Mouse (Mus musculus) intestine, embryonic 15.5 days (tissue): ENCODE results near the gene Sorbs2. TPM values are rescaled to one million over a fixed set of nuclear protein-coding genes. Genes with fewer than 3 reads are reported as not detected.

Experiments
- ATAC-seq: fragments of 200-750 bp; cut with Nextera tagmentation; 2 replicates; pipeline ENCODE4 v1.8.0; 2017; ENCODE audit warnings: moderate TSS enrichment, moderate library complexity
- H3K27ac ChIP-seq: fragments of 300-500 bp; sonication (generic); 2 replicates; pipeline ENCODE4 v1.5.1; 2015; ENCODE audit warnings: mild to moderate bottlenecking, inconsistent platforms
- H3K27me3 ChIP-seq: fragments of 300-500 bp; sonication (generic); replicated peaks from 2 replicates; pipeline ENCODE4 v1.6.1; 2015; ENCODE audit warnings: inconsistent platforms
- H3K36me3 ChIP-seq: fragments of 300-500 bp; sonication (generic); 2 replicates; pipeline ENCODE4 v1.6.1; 2015; ENCODE audit warnings: inconsistent platforms
- H3K4me1 ChIP-seq: fragments of 300-500 bp; sonication (generic); replicated peaks from 2 replicates; pipeline ENCODE4 v1.6.1; 2015; ENCODE audit warnings: inconsistent platforms
- H3K4me2 ChIP-seq: fragments of 300-500 bp; sonication (generic); replicated peaks from 2 replicates; pipeline ENCODE4 v1.6.1; 2015; ENCODE audit warnings: mild to moderate bottlenecking, inconsistent platforms
- H3K4me3 ChIP-seq: fragments of 300-500 bp; sonication (generic); replicated peaks from 2 replicates; pipeline ENCODE4 v1.5.1; 2015; ENCODE audit warnings: inconsistent platforms
- H3K9ac ChIP-seq: fragments of 300-500 bp; sonication (generic); 2 replicates; pipeline ENCODE4 v1.6.1; 2015; ENCODE audit warnings: inconsistent platforms
- H3K9me3 ChIP-seq: fragments of 300-500 bp; sonication (generic); 2 replicates; pipeline ENCODE4 v1.6.1; 2016; ENCODE audit warnings: inconsistent platforms
- WGBS: fragments of 180-500 bp; shearing (Covaris S2); methylation state at CpG from one replicate; pipeline ENCODE4 v1.1.7; 2015; 5-methylcytosine and 5-hydroxymethylcytosine counted together
- polyA plus RNA-seq: library from polyadenylated mRNA; unstranded; fragments of >200 nt; fragmentation: Nextera tagmentation; extraction: Ambion mirVana; gene quantifications from 2 replicates; pipeline ENCODE4 v1.2.1, GENCODE M21; 2015

Gene Sorbs2
- polyA plus RNA-seq = 25.3 and 25.8 TPM in 2 replicates

DNA sequence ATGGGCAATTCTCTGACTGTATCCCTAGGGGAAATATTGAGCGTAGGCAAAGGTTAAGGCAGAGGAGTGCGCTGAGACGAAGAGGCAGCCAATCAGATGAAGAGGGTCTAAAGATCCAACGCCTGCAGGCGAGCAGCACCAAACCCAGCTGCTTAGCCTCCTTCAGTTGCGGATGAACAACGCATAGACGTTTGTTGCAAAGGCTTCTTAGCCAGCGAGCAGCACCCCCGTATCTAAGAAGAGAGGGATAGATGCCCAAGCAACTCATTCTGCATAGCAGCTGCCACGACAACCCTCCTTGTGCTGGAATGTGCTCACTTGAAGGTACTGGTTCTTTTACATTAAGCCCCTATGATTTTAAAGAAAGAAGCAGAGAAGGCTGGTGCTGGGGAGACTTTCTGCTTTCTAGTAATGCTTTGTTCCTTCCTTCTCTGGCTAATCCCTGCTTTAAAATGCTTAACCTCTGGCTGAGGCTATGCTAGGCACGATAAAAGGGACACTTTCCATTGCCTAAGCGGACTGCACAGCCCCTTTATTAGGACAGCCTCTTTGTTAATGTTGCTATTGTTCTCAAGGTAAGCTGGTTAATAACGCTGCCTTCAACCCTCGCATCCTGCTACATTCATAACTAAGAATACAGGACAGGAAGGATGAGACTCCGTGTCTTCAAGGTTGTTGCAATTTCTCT is at the start of gene Sorbs2:
Gene Sorbs2, plus strand, starts transcription at position 155 of the 688 bp plus-strand sequence.
- Histone ChIP-seq H3K9me3 (no peaks in the 10 kb centered on the region), H3K4me2 (peak within 1 kb of the TSS; percentile 25; the same call in 1 of the 2 replicates), H3K4me1 (0 out of 2 replicates have a peak, but pooled peaks cover 3% of the 10 kb centered on the region), H3K36me3 (no peaks in the 10 kb centered on the region), H3K27me3 (no peaks in the 10 kb centered on the region), H3K27ac (no peak within 1 kb of the TSS), H3K4me3 (no peak within 1 kb of the TSS; the same call in 1 of the 2 replicates), H3K9ac (no peak within 1 kb of the TSS)
- no peak for ATAC-seq
- WGBS = 28% methylated on average over 16 of the region's 16 CpGs

DNA sequence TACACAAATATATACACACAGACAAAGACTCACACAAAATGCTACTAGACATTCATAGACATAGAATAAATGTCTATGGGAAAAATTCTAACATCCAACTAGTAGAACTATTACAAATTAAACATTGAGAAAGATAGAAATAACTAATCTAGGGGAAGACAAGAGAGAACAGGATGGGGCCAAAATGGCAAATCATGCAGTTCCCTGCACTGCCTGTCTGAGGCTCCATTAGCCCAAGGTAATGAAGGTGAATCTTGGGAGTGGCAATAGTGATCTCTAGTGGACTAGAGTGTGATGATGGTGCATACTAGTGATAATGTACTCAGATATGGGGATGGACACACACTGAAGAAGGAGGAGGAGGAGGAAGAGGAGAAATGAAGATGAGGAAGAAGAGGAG is 49.7 kb upstream of the Sorbs2 start:
- Histone ChIP-seq H3K27me3 (no peaks in the 10 kb centered on the region), H3K27ac (no peak overlapping the region), H3K9ac (no peak overlapping the region), H3K36me3 (no peaks in the 10 kb centered on the region), H3K4me3 (no peak overlapping the region), H3K9me3 (no peaks in the 10 kb centered on the region), H3K4me2 (no peak overlapping the region), H3K4me1 (no peaks in the 10 kb centered on the region)
- ATAC-seq = no peak

DNA sequence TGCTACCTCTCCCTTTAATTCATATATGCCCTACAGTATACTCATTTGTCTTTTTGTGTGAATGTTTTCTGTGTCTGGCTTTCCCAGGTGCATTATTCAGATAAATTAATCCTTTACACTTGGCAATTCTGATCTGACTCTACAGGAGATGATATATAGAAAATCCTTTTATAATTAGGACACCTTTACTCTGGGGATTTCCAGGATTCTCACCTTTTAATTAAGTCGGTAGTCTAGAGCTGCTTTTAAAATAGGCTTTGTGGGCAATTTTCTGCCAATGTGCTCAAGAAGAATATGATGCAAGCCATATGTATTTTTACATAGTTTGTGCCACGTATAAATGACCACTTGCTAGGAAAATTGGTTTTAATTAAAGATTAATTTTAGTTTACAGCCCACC is 38.6 kb upstream of the Sorbs2 start:
- no peak for ATAC-seq
- WGBS = 83% methylated on average over 2 of the region's 2 CpGs
- H3K36me3 ChIP-seq = no peaks in the 10 kb centered on the region
- no peak overlapping the region for H3K4me3 ChIP-seq
- no peaks in the 10 kb centered on the region for H3K4me1 ChIP-seq
- H3K9me3 ChIP-seq = no peaks in the 10 kb centered on the region
- no peak overlapping the region for H3K27ac ChIP-seq
- no peak overlapping the region for H3K4me2 ChIP-seq
- no peaks in the 10 kb centered on the region for H3K27me3 ChIP-seq
- no peak overlapping the region for H3K9ac ChIP-seq

DNA sequence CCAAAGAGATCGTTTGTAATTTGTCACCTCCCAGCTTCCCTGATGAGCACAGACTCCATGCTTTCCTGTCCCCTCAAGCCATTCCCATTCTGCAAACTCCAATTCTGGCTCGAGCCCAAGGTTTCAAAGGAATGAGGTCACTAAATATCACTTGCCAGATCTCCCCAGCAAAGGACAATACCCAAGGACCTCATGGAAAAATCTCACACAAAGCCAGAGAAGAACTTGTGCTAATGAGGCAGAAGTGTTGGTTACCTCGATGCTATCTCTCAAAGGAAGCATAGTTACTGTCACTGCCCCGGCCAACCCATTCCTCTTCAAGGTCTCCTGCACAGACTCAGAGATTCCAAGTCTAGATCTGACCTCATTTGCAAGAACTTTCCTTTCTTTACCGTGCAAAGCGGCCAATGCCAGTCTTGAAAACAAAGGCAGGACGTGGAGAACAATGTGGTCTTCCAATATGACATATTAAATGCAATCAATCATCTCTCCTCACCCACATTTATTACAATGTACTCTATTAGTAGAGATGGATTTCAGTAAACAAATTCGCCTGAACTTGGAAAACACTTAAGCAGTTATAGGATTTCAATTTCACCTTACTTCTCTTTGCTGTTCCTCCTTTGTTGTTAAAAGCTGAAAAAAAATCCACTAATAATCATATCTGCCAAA is 37.9 kb upstream of the Sorbs2 start:
- Histone ChIP-seq H3K4me2 (no peak overlapping the region), H3K9ac (no peak overlapping the region), H3K4me1 (no peaks in the 10 kb centered on the region), H3K27me3 (no peaks in the 10 kb centered on the region), H3K27ac (no peak overlapping the region), H3K36me3 (no peaks in the 10 kb centered on the region), H3K4me3 (no peak overlapping the region), H3K9me3 (no peaks in the 10 kb centered on the region)
- WGBS = 71% methylated on average over 8 of the region's 8 CpGs
- no peak for ATAC-seq

GRCm38 (mm10) chr8:45480886-45481285 is 26.7 kb upstream of the Sorbs2 start:
- Histone ChIP-seq H3K36me3 (no peaks in the 10 kb centered on the region), H3K9me3 (no peaks in the 10 kb centered on the region), H3K9ac (no peak overlapping the region), H3K27me3 (no peaks in the 10 kb centered on the region), H3K4me1 (no peaks in the 10 kb centered on the region), H3K27ac (no peak overlapping the region), H3K4me3 (no peak overlapping the region), H3K4me2 (no peak overlapping the region)
- ATAC-seq = no peak
- WGBS = 61% methylated on average over 4 of the region's 4 CpGs

DNA sequence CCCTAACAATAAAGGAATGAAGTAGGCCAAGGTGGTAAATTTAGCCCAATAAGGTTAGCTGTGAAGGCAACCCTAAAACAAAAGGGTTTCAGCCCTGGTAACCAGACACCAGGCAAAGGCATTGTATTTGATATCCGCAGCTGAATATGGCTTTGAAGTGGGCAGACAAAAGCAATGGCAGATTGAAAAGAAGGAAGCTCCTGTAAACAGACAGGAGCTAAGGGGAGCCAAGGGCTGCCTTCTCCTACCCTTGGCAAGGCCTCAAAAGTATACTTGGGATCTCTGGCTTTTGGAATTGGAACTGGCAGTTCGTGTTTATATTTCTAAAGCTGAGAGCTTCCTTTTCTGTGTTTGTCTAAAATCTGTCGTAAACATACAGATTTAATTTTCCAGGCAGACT is 21.3 kb upstream of the Sorbs2 start:
- no peaks in the 10 kb centered on the region for H3K9me3 ChIP-seq
- H3K4me1 ChIP-seq = no peaks in the 10 kb centered on the region
- H3K27me3 ChIP-seq = no peaks in the 10 kb centered on the region
- H3K36me3 ChIP-seq = no peaks in the 10 kb centered on the region
- 74% methylated on average over 3 of the region's 3 CpGs for WGBS
- H3K9ac ChIP-seq = no peak overlapping the region
- ATAC-seq = no peak
- H3K4me2 ChIP-seq = no peak overlapping the region
- H3K4me3 ChIP-seq = no peak overlapping the region
- no peak overlapping the region for H3K27ac ChIP-seq

GRCm38 (mm10) chr8:45503971-45504370 is 3.6 kb upstream of the Sorbs2 start:
- Histone ChIP-seq H3K36me3 (no peaks in the 10 kb centered on the region), H3K9ac (no peak overlapping the region), H3K4me3 (no peak overlapping the region), H3K27me3 (no peaks in the 10 kb centered on the region), H3K9me3 (no peaks in the 10 kb centered on the region), H3K4me2 (no peak overlapping the region), H3K4me1 (0 out of 2 replicates have a peak, but pooled peaks cover 3% of the 10 kb centered on the region), H3K27ac (no peak overlapping the region)
- 81% methylated on average over 7 of the region's 7 CpGs for WGBS
- ATAC-seq = no peak

DNA sequence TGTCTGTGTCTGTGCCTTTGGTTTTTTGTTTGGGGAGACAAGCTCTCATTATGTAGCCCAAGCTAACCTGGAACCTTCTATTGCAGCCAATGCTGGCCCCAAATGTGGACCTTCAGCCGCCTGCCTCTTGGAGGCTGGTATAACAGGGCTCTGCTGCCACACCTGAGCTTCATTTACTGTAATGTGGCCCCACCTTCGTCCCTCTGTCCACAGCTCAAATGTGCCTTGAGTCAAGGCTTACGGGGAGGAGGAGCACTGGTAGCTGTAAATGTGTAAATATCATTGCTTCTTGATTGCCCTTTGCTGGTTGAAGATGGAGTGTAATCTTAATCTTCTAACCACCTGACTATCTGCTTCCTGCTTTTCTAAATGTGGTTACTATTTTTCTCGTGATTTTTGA is 1.2 kb upstream of the Sorbs2 start:
- Histone ChIP-seq H3K36me3 (no peaks in the 10 kb centered on the region), H3K4me3 (no peak overlapping the region), H3K27ac (no peak overlapping the region), H3K9me3 (no peaks in the 10 kb centered on the region), H3K4me1 (0 out of 2 replicates have a peak, but pooled peaks cover 3% of the 10 kb centered on the region), H3K27me3 (no peaks in the 10 kb centered on the region), H3K4me2 (no peak overlapping the region), H3K9ac (no peak overlapping the region)
- WGBS = 58% methylated on average over 4 of the region's 4 CpGs
- peak; percentile 77 for ATAC-seq

DNA sequence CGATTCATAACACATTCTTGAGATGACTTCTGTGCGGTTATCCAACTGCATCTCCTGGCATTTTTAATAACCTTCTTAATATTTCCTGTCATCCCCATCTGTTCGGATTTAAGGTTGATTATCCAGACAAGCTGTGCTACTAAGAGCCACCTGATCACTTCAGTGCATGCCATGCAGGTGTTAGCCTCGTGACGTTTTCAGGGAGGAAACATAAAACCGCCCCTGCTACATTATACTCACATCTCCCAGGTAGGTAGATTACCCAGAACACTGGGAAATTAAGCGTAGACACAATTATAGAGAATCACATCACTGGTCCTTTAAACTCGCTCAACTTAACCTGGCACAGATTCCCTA is 333 bp upstream of the Sorbs2 start:
- ATAC-seq = no peak
- Histone ChIP-seq H3K4me2 (peak overlapping the region; percentile 25; the same call in 1 of the 2 replicates), H3K9ac (no peak overlapping the region), H3K27ac (no peak overlapping the region), H3K4me1 (0 out of 2 replicates have a peak, but pooled peaks cover 3% of the 10 kb centered on the region), H3K36me3 (no peaks in the 10 kb centered on the region), H3K27me3 (no peaks in the 10 kb centered on the region), H3K4me3 (no peak overlapping the region), H3K9me3 (no peaks in the 10 kb centered on the region)
- 63% methylated on average over 8 of the region's 8 CpGs for WGBS

GRCm38 (mm10) chr8:45508521-45509104 is 1.0 kb downstream of the Sorbs2 start:
- no peaks in the 10 kb centered on the region for H3K36me3 ChIP-seq
- no peak overlapping the region for H3K4me3 ChIP-seq
- H3K9me3 ChIP-seq = no peaks in the 10 kb centered on the region
- 0 out of 2 replicates have a peak, but pooled peaks cover 3% of the 10 kb centered on the region for H3K4me1 ChIP-seq
- ATAC-seq = no peak
- H3K4me2 ChIP-seq = no peak overlapping the region
- 80% methylated on average over 7 of the region's 7 CpGs for WGBS
- no peaks in the 10 kb centered on the region for H3K27me3 ChIP-seq
- H3K27ac ChIP-seq = no peak overlapping the region
- H3K9ac ChIP-seq = no peak overlapping the region

- H3K36me3 ChIP-seq = no peaks in the 10 kb centered on the region
- H3K9ac ChIP-seq = no peak overlapping the region
- no peaks in the 10 kb centered on the region for H3K27me3 ChIP-seq
- no peak overlapping the region for H3K4me3 ChIP-seq
- H3K4me1 ChIP-seq = 0 out of 2 replicates have a peak, but pooled peaks cover 3% of the 10 kb centered on the region
- no peak for ATAC-seq
- H3K9me3 ChIP-seq = no peaks in the 10 kb centered on the region
- no peak overlapping the region for H3K27ac ChIP-seq
- H3K4me2 ChIP-seq = no peak overlapping the region
Measured at GRCm38 (mm10) chr8:45512369-45512768, 4.8 kb downstream of the Sorbs2 start.

DNA sequence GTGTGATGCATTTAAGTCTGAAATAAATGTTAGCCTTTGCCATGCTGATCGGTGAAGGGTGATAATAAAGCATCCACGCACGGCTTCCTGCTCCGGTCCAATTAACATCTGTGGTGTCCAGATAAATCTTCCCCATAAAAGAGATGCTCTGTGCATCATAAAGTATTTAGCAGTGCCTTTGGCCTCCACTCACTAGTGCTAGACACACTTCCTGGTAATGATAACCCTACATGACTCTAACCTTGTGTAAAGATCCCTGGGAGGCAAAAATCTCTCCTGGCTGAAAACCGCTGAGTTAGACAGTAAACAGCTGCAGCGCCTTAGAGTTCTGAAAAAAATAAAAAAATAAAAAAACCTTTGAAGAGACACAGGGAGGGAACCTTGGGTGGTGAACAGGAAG is 14.0 kb downstream of the Sorbs2 start:
- Histone ChIP-seq H3K4me3 (no peak overlapping the region), H3K27me3 (no peaks in the 10 kb centered on the region), H3K4me1 (no peaks in the 10 kb centered on the region), H3K9me3 (no peaks in the 10 kb centered on the region), H3K9ac (no peak overlapping the region), H3K36me3 (no peaks in the 10 kb centered on the region), H3K4me2 (no peak overlapping the region), H3K27ac (no peak overlapping the region)
- WGBS = 33% methylated on average over 6 of the region's 6 CpGs
- ATAC-seq = no peak
